Mouse (Mus musculus) limb, embryonic 10.5 days (tissue): ENCODE measurements around the gene Tbc1d7. TPM values are rescaled to one million over a fixed set of nuclear protein-coding genes. Genes with fewer than 3 reads are reported as not detected.

Experiments
- DNase-seq: peaks from one replicate; pipeline ENCODE4 v3.0.0-alpha.2; 2017; ENCODE audit warnings: low spot score
- H3K27ac ChIP-seq: fragments of 300-500 bp; sonication (generic); 2 replicates; pipeline ENCODE4 v1.5.1; 2016; ENCODE audit warnings: mild to moderate bottlenecking
- H3K27me3 ChIP-seq: fragments of 300-500 bp; sonication (generic); 2 replicates; pipeline ENCODE4 v1.6.1; 2016; ENCODE audit warnings: low read depth, mild to moderate bottlenecking; ENCODE audit not compliant: poor library complexity, severe bottlenecking
- H3K36me3 ChIP-seq: fragments of 300-500 bp; sonication (generic); 2 replicates; pipeline ENCODE4 v1.6.1; 2016; ENCODE audit warnings: mild to moderate bottlenecking, moderate library complexity
- H3K4me1 ChIP-seq: fragments of 300-500 bp; sonication (generic); 2 replicates; pipeline ENCODE4 v1.6.1; 2016
- H3K4me3 ChIP-seq: fragments of 300-500 bp; sonication (generic); 2 replicates; pipeline ENCODE4 v1.5.1; 2016; ENCODE audit warnings: mild to moderate bottlenecking, moderate library complexity
- H3K9me3 ChIP-seq: fragments of 300-500 bp; sonication (generic); replicated peaks from 2 replicates; pipeline ENCODE4 v1.6.1; 2016; ENCODE audit warnings: mild to moderate bottlenecking
- WGBS: fragments of 180-500 bp; shearing (Covaris S2); methylation state at CpG from one replicate; pipeline ENCODE4 v1.1.7; 2016; 5-methylcytosine and 5-hydroxymethylcytosine counted together
- polyA plus RNA-seq: library from polyadenylated mRNA; unstranded; fragments of >200 nt; fragmentation: Nextera tagmentation; extraction: Ambion mirVana; gene quantifications from 2 replicates; pipeline ENCODE4 v1.2.1, GENCODE M21; 2016

Gene Tbc1d7
- polyA plus RNA-seq = 63.5 and 67.6 TPM in 2 replicates

DNA sequence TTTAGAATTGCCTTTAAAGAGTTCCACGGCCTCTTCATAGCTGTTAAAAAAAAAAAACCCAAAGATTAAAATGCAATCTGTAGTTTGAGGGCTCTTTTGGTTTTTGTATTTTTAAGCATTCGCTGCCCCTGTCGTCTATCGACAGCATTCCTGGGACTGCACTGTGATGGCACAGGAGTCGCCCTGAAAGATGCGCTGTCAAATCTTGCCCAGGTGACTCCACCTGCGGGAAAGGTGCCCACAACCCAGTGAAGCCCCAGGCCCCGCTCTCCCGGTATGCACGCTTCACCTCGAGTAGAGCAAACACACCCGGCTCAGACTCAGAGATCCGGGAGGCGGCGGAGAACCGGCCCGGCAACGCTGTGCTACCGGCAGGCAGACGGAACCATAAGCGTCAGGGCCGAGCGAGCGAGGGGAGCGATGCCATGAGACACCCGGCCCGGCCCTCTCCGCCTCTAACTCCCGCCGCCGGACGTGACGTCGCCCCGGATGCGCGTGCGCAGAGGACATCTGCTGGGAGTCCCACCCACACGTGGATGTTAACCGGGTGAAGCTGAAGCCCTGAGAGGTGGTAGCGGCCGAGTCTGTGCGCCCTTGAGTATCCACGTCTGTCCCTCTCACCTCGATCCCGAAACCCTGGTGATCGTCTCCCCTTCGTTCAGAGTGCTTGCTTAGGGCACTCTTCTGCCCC is at the start of gene Tbc1d7:
Gene Tbc1d7 (minus strand): TSS at position 482 of the 691 bp plus-strand sequence.
- 2% methylated on average over 48 of the region's 48 CpGs for WGBS
- H3K36me3 ChIP-seq = peaks cover 11% of the 10 kb centered on the region; the same call in 1 of the 2 replicates
- peak; percentile 100 for DNase-seq
- no peaks in the 10 kb centered on the region for H3K9me3 ChIP-seq
- H3K27me3 ChIP-seq = no peaks in the 10 kb centered on the region
- H3K27ac ChIP-seq = peak within 1 kb of the TSS; percentile 89
- peak within 1 kb of the TSS; percentile 68 for H3K4me3 ChIP-seq
- H3K4me1 ChIP-seq = peaks cover 20% of the 10 kb centered on the region

DNA sequence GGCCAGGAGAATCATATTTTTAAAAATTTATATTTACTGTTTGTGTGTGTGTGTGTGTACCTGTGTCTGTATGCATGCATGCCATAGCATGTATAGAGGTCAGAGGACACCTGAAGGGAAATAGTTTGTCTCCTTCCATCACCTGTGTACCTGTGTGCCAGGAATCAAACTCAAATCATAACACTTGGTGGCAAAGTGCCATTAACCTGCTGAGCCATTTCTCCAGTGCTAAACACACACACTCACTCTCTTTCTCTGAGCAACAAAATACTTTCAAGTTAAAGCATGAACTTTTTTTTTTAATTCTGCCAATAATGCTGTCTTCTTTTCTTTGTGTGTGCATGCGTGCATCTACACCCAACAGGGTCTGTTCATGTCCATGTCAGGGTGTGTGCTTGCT is 49.3 kb upstream of the Tbc1d7 start:
- Histone ChIP-seq H3K27ac (no peak overlapping the region), H3K4me3 (no peak overlapping the region), H3K4me1 (peaks cover 14% of the 10 kb centered on the region), H3K9me3 (no peaks in the 10 kb centered on the region), H3K36me3 (no peaks in the 10 kb centered on the region), H3K27me3 (no peaks in the 10 kb centered on the region)
- no peak for DNase-seq
- 86% methylated on average over 1 of the region's 1 CpGs for WGBS

DNA sequence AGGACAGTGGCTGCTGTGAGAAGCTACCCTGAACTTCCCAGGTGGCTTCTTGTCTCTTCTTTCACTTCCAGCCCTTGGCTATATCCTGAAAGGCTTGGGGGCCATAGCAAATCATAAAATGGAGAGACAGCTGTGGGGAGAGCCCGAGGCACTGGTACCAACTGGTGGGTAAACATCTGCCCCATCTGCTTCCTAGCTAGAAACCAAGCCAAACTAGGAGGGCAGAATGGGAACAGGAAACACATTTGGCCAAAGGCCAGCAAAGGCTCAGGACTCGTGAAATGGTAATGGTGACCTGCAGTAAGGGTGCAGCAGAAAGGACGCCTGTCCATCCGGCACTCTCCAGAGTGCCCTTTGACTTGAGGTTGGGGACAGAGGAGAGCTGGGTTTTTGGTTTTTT is 47.5 kb upstream of the Tbc1d7 start:
- H3K4me1 ChIP-seq = peaks cover 26% of the 10 kb centered on the region
- WGBS = 68% methylated on average over 4 of the region's 4 CpGs

DNA sequence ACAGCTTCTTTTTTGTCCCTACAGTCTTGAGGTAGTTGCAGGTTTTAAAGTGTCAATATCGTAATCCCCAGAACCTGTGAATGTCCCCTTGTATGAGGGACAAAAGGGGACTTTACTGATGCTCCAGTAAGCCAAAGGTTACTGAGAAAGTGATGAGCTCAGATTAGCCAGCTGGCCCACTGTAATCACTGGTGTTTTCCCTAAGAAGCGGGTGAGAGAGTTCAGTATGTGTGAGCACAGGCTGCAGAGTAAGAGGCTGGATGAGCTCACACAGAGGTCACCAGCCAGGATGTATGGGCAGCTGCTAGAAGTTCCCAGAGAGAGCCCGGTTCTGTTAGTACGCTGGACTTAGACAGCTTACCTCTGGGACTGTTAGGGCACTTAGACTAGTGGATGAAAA is 47.0 kb upstream of the Tbc1d7 start:
- no peak overlapping the region for H3K27ac ChIP-seq
- WGBS = 74% methylated on average over 4 of the region's 4 CpGs

More for the DNA sequence above, 47.5 kb upstream of the Tbc1d7 start:
- Histone ChIP-seq H3K27ac (no peak overlapping the region), H3K36me3 (no peaks in the 10 kb centered on the region), H3K27me3 (no peaks in the 10 kb centered on the region), H3K4me3 (no peak overlapping the region), H3K9me3 (no peaks in the 10 kb centered on the region)
- no peak for DNase-seq

DNA sequence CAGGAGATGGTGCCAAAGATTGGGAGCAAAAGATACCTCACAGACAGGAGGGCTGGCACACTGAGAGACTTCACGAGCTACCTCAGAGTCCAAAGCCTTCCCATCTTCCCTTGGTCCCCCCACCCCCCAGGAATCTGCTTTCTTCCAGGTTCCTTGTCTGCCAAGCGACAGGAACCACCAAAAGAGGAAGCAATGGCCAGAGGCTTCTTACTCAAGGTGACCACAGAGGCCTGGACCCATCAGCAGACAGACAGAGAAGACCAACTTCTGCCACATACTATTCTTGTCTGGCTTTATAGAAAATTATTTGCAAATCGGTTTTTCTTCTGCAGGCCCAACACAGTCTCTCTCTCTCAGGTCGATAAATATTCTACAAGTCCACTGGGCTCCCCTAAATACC is 46.4 kb upstream of the Tbc1d7 start:
- Histone ChIP-seq H3K9me3 (no peaks in the 10 kb centered on the region), H3K4me3 (no peak overlapping the region), H3K36me3 (no peaks in the 10 kb centered on the region), H3K27ac (no peak overlapping the region), H3K4me1 (peaks cover 27% of the 10 kb centered on the region), H3K27me3 (no peaks in the 10 kb centered on the region)
- no peak for DNase-seq
- 85% methylated on average over 4 of the region's 4 CpGs for WGBS

More for the DNA sequence above, 47.0 kb upstream of the Tbc1d7 start:
- no peaks in the 10 kb centered on the region for H3K9me3 ChIP-seq
- DNase-seq = no peak
- peaks cover 26% of the 10 kb centered on the region for H3K4me1 ChIP-seq
- H3K27me3 ChIP-seq = no peaks in the 10 kb centered on the region
- H3K36me3 ChIP-seq = no peaks in the 10 kb centered on the region
- H3K4me3 ChIP-seq = no peak overlapping the region

DNA sequence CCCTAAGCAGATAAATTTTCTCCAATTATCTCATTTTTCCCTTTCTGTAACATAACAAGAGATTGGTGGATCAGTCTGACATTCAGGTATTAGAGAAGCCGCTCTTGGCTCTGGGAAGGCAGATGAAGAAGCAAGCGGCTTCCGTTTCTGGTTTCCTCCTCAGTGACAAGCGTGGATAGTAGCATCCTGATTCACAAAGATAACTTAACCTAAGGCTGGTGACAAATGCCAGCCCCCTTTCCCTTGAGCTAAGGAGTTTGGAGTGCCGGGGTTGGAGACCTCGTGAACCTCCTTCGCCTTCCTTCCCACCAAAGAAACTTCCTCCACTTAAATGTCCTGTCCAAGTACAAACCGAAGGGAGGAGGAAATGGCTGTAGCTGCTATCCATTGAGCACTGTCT is 45.8 kb upstream of the Tbc1d7 start:
- no peaks in the 10 kb centered on the region for H3K27me3 ChIP-seq
- no peak for DNase-seq
- no peaks in the 10 kb centered on the region for H3K9me3 ChIP-seq
- H3K27ac ChIP-seq = no peak overlapping the region
- H3K4me1 ChIP-seq = peaks cover 34% of the 10 kb centered on the region
- WGBS = 84% methylated on average over 8 of the region's 8 CpGs
- H3K36me3 ChIP-seq = no peaks in the 10 kb centered on the region
- H3K4me3 ChIP-seq = no peak overlapping the region

DNA sequence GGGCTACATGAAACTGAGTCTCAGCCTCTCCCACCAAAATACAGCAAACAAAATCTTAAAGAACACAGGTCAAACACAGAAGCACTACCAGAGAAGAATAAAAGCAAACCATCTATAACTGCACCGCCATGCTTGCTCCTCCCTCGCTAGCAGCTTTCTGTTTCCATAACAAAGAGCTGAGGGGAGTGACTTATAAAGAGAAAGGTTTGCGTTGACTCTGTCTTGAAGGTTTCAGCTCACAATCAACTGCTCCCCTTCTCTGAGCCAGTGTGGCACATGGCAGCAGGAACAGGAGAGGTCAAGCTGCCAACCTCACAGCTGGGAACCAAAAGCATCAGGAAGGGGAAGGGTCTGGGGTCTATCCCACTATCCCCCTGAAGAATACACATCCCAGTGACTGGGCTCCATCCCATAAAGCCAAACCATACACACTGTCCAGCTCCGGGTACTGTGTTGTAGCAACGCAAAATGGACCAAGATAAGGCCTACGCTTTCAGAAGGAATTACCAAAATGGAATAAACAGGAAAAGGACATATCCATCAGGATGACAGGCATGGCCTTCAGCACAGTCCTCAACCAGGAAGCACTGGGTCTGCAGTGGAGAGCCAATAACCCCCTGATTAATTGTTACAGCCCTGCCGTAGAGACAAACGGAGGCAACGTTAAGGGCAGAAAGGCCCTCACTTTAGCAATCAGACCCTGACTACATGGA is 44.8 kb upstream of the Tbc1d7 start:
- Histone ChIP-seq H3K36me3 (no peaks in the 10 kb centered on the region), H3K4me3 (no peak overlapping the region), H3K9me3 (no peaks in the 10 kb centered on the region), H3K27me3 (no peaks in the 10 kb centered on the region), H3K4me1 (peaks cover 38% of the 10 kb centered on the region), H3K27ac (no peak overlapping the region)
- DNase-seq = no peak
- 68% methylated on average over 9 of the region's 9 CpGs for WGBS

DNA sequence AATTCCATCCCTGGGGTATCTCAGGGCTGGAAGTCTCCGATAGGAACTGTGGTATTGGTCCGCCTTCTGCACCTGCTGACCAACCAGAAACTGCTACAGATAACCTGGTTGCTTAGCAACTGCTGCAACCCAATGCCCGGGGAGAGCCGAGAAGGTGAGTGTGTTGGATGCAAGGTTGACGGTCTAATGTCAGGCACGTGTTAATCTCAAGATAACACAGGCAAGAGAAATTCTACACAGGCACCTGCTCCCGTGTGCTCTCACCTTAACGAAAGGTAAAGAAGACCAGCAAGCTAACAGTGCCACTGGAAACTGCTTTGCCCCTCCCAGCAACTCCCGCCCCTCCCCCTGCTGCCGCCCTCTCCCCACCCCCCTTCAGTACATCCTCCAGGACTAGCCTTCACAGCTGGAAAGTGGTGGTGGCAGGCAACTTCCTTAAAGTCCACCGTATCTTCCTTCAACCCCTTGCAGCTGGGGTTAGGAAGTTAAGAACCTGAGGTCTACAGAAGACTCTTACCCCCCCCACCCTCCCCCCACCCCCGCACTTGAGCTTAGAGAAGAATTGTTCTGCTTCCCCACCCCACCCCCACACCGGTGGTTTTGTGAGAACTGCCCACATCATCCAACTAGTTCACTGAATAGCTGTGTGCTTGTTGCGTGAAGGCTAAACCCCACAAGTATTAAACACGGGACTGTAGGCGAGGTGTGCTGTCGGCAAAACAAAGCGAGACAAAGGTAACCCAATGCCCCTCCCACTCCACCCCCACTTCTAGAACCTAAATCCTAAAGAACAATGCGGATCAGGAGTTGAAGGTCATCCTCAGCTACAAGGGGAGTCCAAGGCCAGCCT is 44.1 kb upstream of the Tbc1d7 start:
- no peak for DNase-seq
- no peak overlapping the region for H3K27ac ChIP-seq

DNA sequence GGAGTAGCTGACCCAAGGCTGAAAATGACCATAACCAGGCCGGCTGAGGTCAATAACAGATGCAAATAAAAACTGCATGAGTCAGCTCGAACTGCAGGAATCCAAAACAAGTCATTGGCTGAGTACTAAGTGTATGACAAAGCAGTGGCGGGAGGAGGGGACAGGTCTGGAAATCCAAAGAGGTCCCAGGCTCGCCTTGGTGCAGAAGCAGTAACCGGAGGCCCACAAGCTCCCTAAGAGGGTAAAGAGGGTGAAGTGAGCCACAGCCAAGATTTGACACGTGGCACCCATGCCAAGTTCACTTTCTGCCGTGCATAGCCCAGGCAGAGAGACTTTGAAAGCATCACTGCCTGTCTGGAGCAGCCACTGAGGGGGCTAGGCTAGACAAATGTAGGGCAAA is 41.0 kb upstream of the Tbc1d7 start:
- no peak overlapping the region for H3K4me3 ChIP-seq
- peaks cover 51% of the 10 kb centered on the region for H3K4me1 ChIP-seq
- peak overlapping the region; percentile 46; the same call in 1 of the 2 replicates for H3K27ac ChIP-seq
- DNase-seq = no peak
- WGBS = 75% methylated on average over 7 of the region's 7 CpGs
- H3K27me3 ChIP-seq = peaks cover 6% of the 10 kb centered on the region; the same call in 1 of the 2 replicates
- no peaks in the 10 kb centered on the region for H3K9me3 ChIP-seq
- H3K36me3 ChIP-seq = no peaks in the 10 kb centered on the region

More for the DNA sequence above, 44.1 kb upstream of the Tbc1d7 start:
- Histone ChIP-seq H3K4me3 (peak overlapping the region; percentile 33), H3K36me3 (no peaks in the 10 kb centered on the region), H3K4me1 (peaks cover 44% of the 10 kb centered on the region), H3K27me3 (no peaks in the 10 kb centered on the region), H3K9me3 (no peaks in the 10 kb centered on the region)
- WGBS = 21% methylated on average over 19 of the region's 19 CpGs

DNA sequence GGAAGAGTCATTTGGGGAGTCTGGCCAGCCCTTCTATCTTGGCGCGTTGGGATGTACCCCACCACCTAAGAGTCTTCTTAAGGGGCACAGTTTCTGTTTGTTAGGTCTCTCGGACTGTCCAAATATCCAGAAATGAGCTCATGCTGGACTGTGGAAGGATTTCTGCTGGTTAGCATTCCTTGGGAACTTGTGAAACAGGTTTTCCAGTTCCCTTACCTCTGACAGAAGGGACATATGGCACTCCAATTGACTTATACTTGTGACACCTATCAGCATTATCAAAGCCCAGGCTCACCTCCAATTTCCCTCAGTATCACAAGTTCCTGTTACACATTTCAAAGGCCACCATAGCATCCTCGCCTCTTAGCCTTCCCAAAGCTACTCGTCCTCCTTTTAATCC is 39.7 kb upstream of the Tbc1d7 start:
- DNase-seq = no peak
- H3K9me3 ChIP-seq = no peaks in the 10 kb centered on the region
- H3K4me3 ChIP-seq = no peak overlapping the region
- no peak overlapping the region for H3K27ac ChIP-seq
- no peaks in the 10 kb centered on the region for H3K36me3 ChIP-seq
- WGBS = 74% methylated on average over 5 of the region's 5 CpGs
- H3K27me3 ChIP-seq = peaks cover 6% of the 10 kb centered on the region; the same call in 1 of the 2 replicates
- peaks cover 49% of the 10 kb centered on the region for H3K4me1 ChIP-seq

DNA sequence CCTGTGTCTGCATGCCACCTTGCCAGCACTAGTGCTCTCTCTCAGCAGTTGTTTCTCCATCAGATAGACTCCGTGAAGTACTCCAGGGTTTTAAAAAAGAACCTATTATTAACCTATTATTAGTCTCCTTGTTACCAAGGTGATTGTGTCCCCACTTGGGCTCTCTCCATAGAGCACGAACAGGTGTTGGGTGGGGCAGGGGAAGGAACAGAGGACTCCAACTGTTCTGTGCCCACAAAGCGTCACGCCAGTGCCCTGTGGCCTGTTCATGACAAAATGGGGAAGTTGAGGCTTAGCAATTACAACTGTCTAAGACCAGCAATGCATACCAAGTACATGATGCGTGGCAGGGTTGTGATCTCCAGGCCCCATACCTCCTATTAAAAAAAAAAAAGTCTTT is 38.3 kb upstream of the Tbc1d7 start:
- Histone ChIP-seq H3K36me3 (no peaks in the 10 kb centered on the region), H3K4me1 (peaks cover 35% of the 10 kb centered on the region), H3K4me3 (no peak overlapping the region), H3K27me3 (peaks cover 6% of the 10 kb centered on the region; the same call in 1 of the 2 replicates), H3K9me3 (no peaks in the 10 kb centered on the region), H3K27ac (no peak overlapping the region)
- no peak for DNase-seq
- 93% methylated on average over 5 of the region's 5 CpGs for WGBS

DNA sequence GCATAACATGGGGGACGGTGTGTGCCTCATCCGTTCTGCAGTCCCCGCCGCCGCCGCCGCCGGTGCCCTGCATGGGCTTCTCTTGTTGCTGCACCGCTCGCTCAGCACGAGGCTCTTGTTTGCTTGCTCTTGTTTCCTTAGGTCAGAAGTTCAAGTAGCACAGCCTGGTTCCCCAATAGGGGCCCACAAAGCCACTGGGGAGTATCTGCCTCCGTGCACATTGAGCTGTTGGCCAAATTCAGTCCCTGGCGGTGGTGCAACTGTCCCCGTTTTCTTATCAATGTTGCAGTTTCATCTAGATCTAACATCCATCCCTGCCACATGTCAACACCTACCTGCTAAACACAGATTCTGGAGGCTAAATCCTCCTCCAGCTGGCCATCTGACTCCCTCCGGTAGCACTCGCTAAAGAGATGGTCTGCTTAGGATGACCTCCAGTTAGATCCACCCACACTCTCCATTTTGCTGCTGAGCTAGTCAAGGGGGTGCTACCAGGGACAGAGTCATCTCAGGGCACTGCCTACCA is 37.7 kb upstream of the Tbc1d7 start:
- Histone ChIP-seq H3K4me3 (no peak overlapping the region), H3K36me3 (no peaks in the 10 kb centered on the region), H3K9me3 (no peaks in the 10 kb centered on the region), H3K4me1 (peaks cover 34% of the 10 kb centered on the region), H3K27me3 (peaks cover 6% of the 10 kb centered on the region; the same call in 1 of the 2 replicates), H3K27ac (no peak overlapping the region)
- 64% methylated on average over 16 of the region's 16 CpGs for WGBS
- DNase-seq = no peak
